Comparison of ENCODE assay signal across 8 mouse cellular contexts in the genomic region with DNA sequence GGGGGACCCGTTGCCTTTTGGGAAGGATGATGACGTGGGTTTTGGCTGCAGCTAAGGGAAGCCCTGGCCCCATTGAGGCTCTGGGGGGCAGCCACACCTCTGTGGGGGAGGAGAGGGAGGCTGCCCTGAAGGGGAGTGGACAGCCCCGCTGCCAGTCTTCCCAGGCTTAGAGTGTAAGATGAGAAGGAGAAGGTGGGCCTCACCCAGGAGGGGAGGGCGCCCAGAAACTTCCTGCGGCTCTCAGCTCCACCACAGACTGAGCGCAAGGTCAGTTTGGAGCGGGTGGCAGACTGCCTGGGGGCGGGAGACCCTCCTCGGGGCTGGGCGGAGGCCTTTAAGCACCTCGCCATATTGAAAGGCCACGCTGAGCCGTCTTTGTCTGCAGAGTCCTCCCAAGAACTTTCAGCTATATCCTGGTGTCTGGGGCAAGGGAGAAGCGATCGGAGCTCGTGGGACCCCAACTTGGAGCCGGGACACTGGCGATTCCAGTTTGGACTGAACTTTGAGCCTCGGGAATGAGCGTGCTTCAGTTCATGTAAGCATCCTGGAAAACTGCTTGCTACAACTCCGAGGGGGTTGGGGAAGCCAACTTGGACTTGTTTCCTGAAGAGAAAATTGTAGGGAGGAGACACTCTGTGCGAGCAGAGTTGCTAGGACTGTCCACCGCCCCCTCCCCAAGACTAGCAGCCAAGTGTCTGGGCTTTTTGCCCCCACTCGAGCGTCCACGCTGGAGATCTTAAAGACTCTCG. TPM values are rescaled to one million over a fixed set of nuclear protein-coding genes. Genes with fewer than 3 reads are reported as not detected.
DNase-seq lines count a peak whose midpoint lies in the region; ATAC-seq and TF ChIP-seq lines count a peak whose summit lies in the region.

No protein-coding gene starts in this region.

- H3K4me2 ChIP-seq in lung, embryonic 15.5 days = peak overlapping the region; percentile 78

- no peak overlapping the region for H3K27ac ChIP-seq in cerebellum, adult 2 months (ENCODE audit: insufficient read depth, low read length)
- H3K27ac ChIP-seq in kidney, adult 2 months (ENCODE audit: insufficient read depth, low read depth, low read length) = no peak overlapping the region
- H3K27ac ChIP-seq in lung, embryonic 15.5 days = peak overlapping the region; percentile 92

- H3K9me3 ChIP-seq in lung, embryonic 15.5 days = no peaks in the 10 kb centered on the region

- peak; percentile 28 for DNase-seq in cerebellum, adult 9-11 months
- no peak for DNase-seq in cerebellum, adult 2 months
- peak; percentile 75 for DNase-seq in embryo, embryonic 11.5 days (ENCODE audit: low read depth, low spot score)
- peak; percentile 72 for DNase-seq in heart, adult 8-10 months (ENCODE audit: low spot score)
- DNase-seq in kidney, adult 2 months = peak; percentile 68
- peak; percentile 95 for DNase-seq in ovary, adult 18-20 months (ENCODE audit: low spot score)
- DNase-seq in frontal cortex, adult 2 months (ENCODE audit: extremely low spot score in 1 of 2, low spot score in 1 of 2) = no peak

- H3K9ac ChIP-seq in lung, embryonic 15.5 days = peak overlapping the region; percentile 82

- peak; percentile 96 for ATAC-seq in lung, embryonic 15.5 days (ENCODE audit: borderline replicate concordance, extremely low read depth, low FRiP score, low TSS enrichment)

- H3K4me3 ChIP-seq in cerebellum, adult 2 months (replicated peaks; ENCODE audit: insufficient read depth, low read depth, low read length) = no peak overlapping the region
- peak overlapping the region; percentile 50 for H3K4me3 ChIP-seq in kidney, adult 2 months (ENCODE audit: insufficient read depth, low read depth, low read length)
- H3K4me3 ChIP-seq in lung, embryonic 15.5 days = peak overlapping the region; percentile 72

- H3K36me3 ChIP-seq in kidney, adult 2 months (ENCODE audit: control insufficient read depth, insufficient read depth, low read length) = no peaks in the 10 kb centered on the region
- peaks cover 25% of the 10 kb centered on the region for H3K36me3 ChIP-seq in lung, embryonic 15.5 days

- no peaks in the 10 kb centered on the region for H3K27me3 ChIP-seq in cerebellum, adult 2 months (ENCODE audit: control insufficient read depth, insufficient read depth, low read length)
- H3K27me3 ChIP-seq in kidney, adult 2 months (replicated peaks; ENCODE audit: control insufficient read depth, insufficient read depth, low read length) = no peaks in the 10 kb centered on the region
- H3K27me3 ChIP-seq in lung, embryonic 15.5 days = no peaks in the 10 kb centered on the region

- TF ChIP-seq CTCF in cerebellum, adult 2 months (IDR thresholded peaks at IDR 0.05; ENCODE audit: borderline replicate concordance, insufficient read depth, low read depth, low read length) = no peak
- TF ChIP-seq CTCF in kidney, adult 2 months (conservative IDR thresholded peaks at IDR 0.05; ENCODE audit: insufficient read depth, insufficient read length, low read depth, low read length) = no peak

- 47% methylated on average over 27 of the region's 27 CpGs for WGBS in cerebellum, adult 2 months
- WGBS in kidney, adult 2 months = 12% methylated on average over 27 of the region's 27 CpGs
- under 1% methylated on average over 27 of the region's 27 CpGs for WGBS in lung, embryonic 15.5 days

- peaks cover 7% of the 10 kb centered on the region for H3K4me1 ChIP-seq in cerebellum, adult 2 months (ENCODE audit: control insufficient read depth, insufficient read depth, low read length)
- no peaks in the 10 kb centered on the region for H3K4me1 ChIP-seq in kidney, adult 2 months (ENCODE audit: control insufficient read depth, insufficient read depth, low read length)
- H3K4me1 ChIP-seq in lung, embryonic 15.5 days = peaks cover 68% of the 10 kb centered on the region

- no peak for TF ChIP-seq POLR2A in cerebellum, adult 2 months (IDR thresholded peaks at IDR 0.05; ENCODE audit: borderline replicate concordance, insufficient read depth, low read length)
- TF ChIP-seq POLR2A in kidney, adult 2 months (IDR thresholded peaks at IDR 0.05; ENCODE audit: low read depth, low read length) = no peak

RNA-seq across cellular contexts. Expression of a gene that starts 1.3 kb away (rescaled TPM):
- polyA plus RNA-seq in cerebellum, adult 2 months (2012; rRNA removed) = 0.87 and 1.2 TPM in 2 replicates
- 1 to 10 TPM; 3.2 to 5.1 (median 4.5) TPM for total RNA-seq in heart, adult 8-10 months (2022)
- polyA plus RNA-seq in kidney, adult 2 months (2012; rRNA removed) = 0.81 and 1.0 TPM in 2 replicates
- 34.9 and 35.9 TPM in 2 replicates for polyA plus RNA-seq in lung, embryonic 15.5 days (2015; fragmentation: Nextera tagmentation; extraction: Ambion mirVana)
- polyA plus RNA-seq in frontal cortex, adult 2 months (2012; rRNA removed) = 2.1 and 2.6 TPM in 2 replicates

RNA-seq across cellular contexts. Expression of a gene that starts 10.9 kb away (rescaled TPM):
- polyA plus RNA-seq in cerebellum, adult 2 months (2012; rRNA removed) = 33.2 and 34.4 TPM in 2 replicates
- not detected for total RNA-seq in heart, adult 8-10 months (2022)
- 0.08 TPM in 1 of 2 replicates, not detected in the other for polyA plus RNA-seq in kidney, adult 2 months (2012; rRNA removed)
- 0.16 and 0.17 TPM in 2 replicates for polyA plus RNA-seq in lung, embryonic 15.5 days (2015; fragmentation: Nextera tagmentation; extraction: Ambion mirVana)
- 58.7 and 72.7 TPM in 2 replicates for polyA plus RNA-seq in frontal cortex, adult 2 months (2012; rRNA removed)

RNA-seq across cellular contexts. Expression of a gene that starts 33.9 kb away (rescaled TPM):
- polyA plus RNA-seq in cerebellum, adult 2 months (2012; rRNA removed) = 306 and 336 TPM in 2 replicates
- 100 to 1,000 TPM in 2 of 4 experiments, 10 to 100 TPM in 2; 95.4 to 106 (median 99.0) TPM for total RNA-seq in heart, adult 8-10 months (2022)
- polyA plus RNA-seq in kidney, adult 2 months (2012; rRNA removed) = 199 and 226 TPM in 2 replicates
- polyA plus RNA-seq in lung, embryonic 15.5 days (2015; fragmentation: Nextera tagmentation; extraction: Ambion mirVana) = 107 and 110 TPM in 2 replicates
- polyA plus RNA-seq in frontal cortex, adult 2 months (2012; rRNA removed) = 236 and 239 TPM in 2 replicates

RNA-seq across cellular contexts. Expression of a gene that starts 34.3 kb away (rescaled TPM):
- polyA plus RNA-seq in cerebellum, adult 2 months (2012; rRNA removed) = 27.4 and 29.9 TPM in 2 replicates
- not detected for total RNA-seq in heart, adult 8-10 months (2022)
- polyA plus RNA-seq in kidney, adult 2 months (2012; rRNA removed) = 0.01 and 0.06 TPM in 2 replicates
- 0.11 and 0.36 TPM in 2 replicates for polyA plus RNA-seq in lung, embryonic 15.5 days (2015; fragmentation: Nextera tagmentation; extraction: Ambion mirVana)
- polyA plus RNA-seq in frontal cortex, adult 2 months (2012; rRNA removed) = 63.1 and 73.0 TPM in 2 replicates

RNA-seq across cellular contexts. Expression of a gene that starts 49.3 kb away (rescaled TPM):
- 135 and 136 TPM in 2 replicates for polyA plus RNA-seq in cerebellum, adult 2 months (2012; rRNA removed)
- 1 to 10 TPM; 3.5 to 4.9 (median 4.3) TPM for total RNA-seq in heart, adult 8-10 months (2022)
- 3.6 and 4.0 TPM in 2 replicates for polyA plus RNA-seq in kidney, adult 2 months (2012; rRNA removed)
- polyA plus RNA-seq in lung, embryonic 15.5 days (2015; fragmentation: Nextera tagmentation; extraction: Ambion mirVana) = 6.2 and 6.6 TPM in 2 replicates
- 132 and 134 TPM in 2 replicates for polyA plus RNA-seq in frontal cortex, adult 2 months (2012; rRNA removed)

Comparison
In these comparisons a context has a peak if more than half of its experiments do, and no peak if none do; other contexts are left out.
1. DNase-seq: peak in cerebellum, adult 9-11 months (single experiment), embryo, embryonic 11.5 days (single experiment), heart, adult 8-10 months (single experiment), kidney, adult 2 months (single experiment) and ovary, adult 18-20 months (single experiment); none in cerebellum, adult 2 months (0 of 2) and frontal cortex, adult 2 months (0 of 2).
2. RNA of a gene that starts 1.3 kb away (polyA plus RNA-seq): 34.9 to 35.9 TPM in lung, embryonic 15.5 days; 2.1 to 2.6 TPM in frontal cortex, adult 2 months, 0.87 to 1.2 TPM in cerebellum, adult 2 months and 0.81 to 1.0 TPM in kidney, adult 2 months; every median in the first group is over 10 times any median in the second.
3. RNA of a gene that starts 10.9 kb away (polyA plus RNA-seq): 58.7 to 72.7 TPM in frontal cortex, adult 2 months and 33.2 to 34.4 TPM in cerebellum, adult 2 months; 0.16 to 0.17 TPM in lung, embryonic 15.5 days and 0.08 TPM in kidney, adult 2 months; every median in the first group is over 10 times any median in the second.